Mouse (Mus musculus) CH12.LX (cell line): Measurements from ENCODE around the gene Fam117a. TPM values are rescaled to one million over a fixed set of nuclear protein-coding genes. Genes with fewer than 3 reads are reported as not detected.

ENCODE experiments used
- DNase-seq: peaks from one replicate; pipeline ENCODE4 v3.0.0-alpha.2; 2013; ENCODE audit errors: extremely low read depth
- H3K27ac ChIP-seq: 2 replicates; pipeline ENCODE4 v1.5.1; 2012; ENCODE audit warnings: low read depth, mild to moderate bottlenecking, control low read depth, moderate library complexity; ENCODE audit not compliant: insufficient read depth
- H3K27me3 ChIP-seq: replicated peaks from 2 replicates; pipeline ENCODE3; 2012; ENCODE audit warnings: inconsistent platforms
- H3K36me3 ChIP-seq, 2 experiments: replicated peaks in 1 of 2; 2 replicates each; pipeline versions ENCODE3 to v1.6.1; 2012; ENCODE audit warnings: inconsistent platforms in 1 of 2, low read length in 1 of 2, mild to moderate bottlenecking in 1 of 2, mixed read lengths in 1 of 2, moderate library complexity in 1 of 2; ENCODE audit not compliant: control insufficient read depth in 1 of 2, insufficient read depth in 1 of 2
- H3K4me1 ChIP-seq, 2 experiments: 2 replicates each; pipeline ENCODE4 v1.6.1; 2012; ENCODE audit warnings: inconsistent platforms in 1 of 2, moderate library complexity in 1 of 2; ENCODE audit not compliant: insufficient read depth in 2 of 2, control insufficient read depth in 1 of 2
- H3K4me2 ChIP-seq: 2 replicates; pipeline ENCODE4 v1.6.1; 2012; ENCODE audit warnings: low read depth, mild to moderate bottlenecking, control low read depth; ENCODE audit not compliant: poor library complexity, insufficient read depth, severe bottlenecking
- H3K4me3 ChIP-seq, 3 experiments: fragments of 150-350 bp in 1 of 3; sonication (generic) in 1 of 3; replicated peaks in 1 of 3; 2 replicates each; pipeline versions ENCODE3 to v1.5.1; 2011 to 2012; ENCODE audit warnings: low read depth in 2 of 3, low read length in 2 of 3, mild to moderate bottlenecking in 2 of 3, moderate library complexity in 2 of 3, control low read depth in 1 of 3, improper control_type of control experiment in 1 of 3, inconsistent platforms in 1 of 3, mixed read lengths in 1 of 3; ENCODE audit not compliant: poor library complexity in 1 of 3
- H3K79me2 ChIP-seq: replicated peaks from 2 replicates; pipeline ENCODE4 v1.6.1; 2012; ENCODE audit warnings: mild to moderate bottlenecking, moderate library complexity; ENCODE audit not compliant: control insufficient read depth, poor library complexity, insufficient read depth, severe bottlenecking; ENCODE audit errors: extremely low read depth
- H3K9ac ChIP-seq: 2 replicates; pipeline ENCODE4 v1.6.1; 2012; ENCODE audit warnings: low read depth, mild to moderate bottlenecking, control low read depth, moderate library complexity; ENCODE audit not compliant: insufficient read depth
- H3K9me3 ChIP-seq: replicated peaks from 2 replicates; pipeline ENCODE3; 2012; ENCODE audit warnings: low read length, inconsistent platforms, mixed read lengths
- BHLHE40 ChIP-seq: IDR thresholded peaks from 2 replicates; pipeline ENCODE4 v1.6.1; 2011; ENCODE audit warnings: mild to moderate bottlenecking, low read depth, low read length, improper control_type of control experiment
- CHD2 ChIP-seq: IDR thresholded peaks from 2 replicates; pipeline ENCODE4 v1.6.1; 2011; ENCODE audit warnings: low read length, improper control_type of control experiment
- JUN ChIP-seq: IDR thresholded peaks from 2 replicates; pipeline ENCODE4 v1.6.1; 2011; ENCODE audit warnings: low read depth, mild to moderate bottlenecking, low read length, improper control_type of control experiment, moderate library complexity; ENCODE audit not compliant: insufficient read depth
- KAT2A ChIP-seq: IDR thresholded peaks from 2 replicates; pipeline ENCODE4 v1.6.1; 2012; ENCODE audit warnings: low read length, improper control_type of control experiment, inconsistent platforms; ENCODE audit not compliant: insufficient replicate concordance
- MAX ChIP-seq: IDR thresholded peaks from 2 replicates; pipeline ENCODE4 v1.6.1; 2011; ENCODE audit warnings: low read length, improper control_type of control experiment
- MEF2A ChIP-seq: IDR thresholded peaks from 2 replicates; pipeline ENCODE4 v1.6.1; 2014; ENCODE audit warnings: low read depth, mild to moderate bottlenecking, inconsistent platforms, low read length, improper control_type of control experiment, borderline replicate concordance
- MXI1 ChIP-seq: IDR thresholded peaks from 2 replicates; pipeline ENCODE4 v1.6.1; 2011; ENCODE audit warnings: mild to moderate bottlenecking, low read depth, low read length, improper control_type of control experiment
- MYC ChIP-seq: IDR thresholded peaks from 2 replicates; pipeline ENCODE4 v1.6.1; 2011; ENCODE audit warnings: low read depth, mild to moderate bottlenecking, improper control_type of control experiment, low read length
- SMC3 ChIP-seq: IDR thresholded peaks from 2 replicates; pipeline ENCODE4 v1.6.1; 2011; ENCODE audit warnings: low read depth, low read length, improper control_type of control experiment
- UBTF ChIP-seq: IDR thresholded peaks from 2 replicates; pipeline ENCODE4 v1.6.1; 2012; ENCODE audit warnings: low read depth, mild to moderate bottlenecking, inconsistent platforms, low read length, improper control_type of control experiment, moderate library complexity
- USF1 ChIP-seq: IDR thresholded peaks from 2 replicates; pipeline ENCODE4 v1.6.1; 2014; ENCODE audit warnings: low read depth, mild to moderate bottlenecking, inconsistent platforms, low read length, improper control_type of control experiment
- ZKSCAN1 ChIP-seq: IDR thresholded peaks from 2 replicates; pipeline ENCODE4 v1.6.1; 2012; ENCODE audit warnings: low read depth, inconsistent platforms, low read length, improper control_type of control experiment, borderline replicate concordance
- dilution Hi-C: fragments of 300-500 bp; cut with MboI; formaldehyde crosslinking; loops from 2 replicates; pipeline ENCODE4 v1.14.3; 2020; ENCODE audit warnings: low sequenced_read_pairs; ENCODE audit not compliant: extremely low pct_unique_long_range_greater_than_20kb, extremely low pct_ligation_motif_present
- in situ Hi-C: fragments of 300-500 bp; cut with MboI; formaldehyde crosslinking; loops from 3 replicates; pipeline ENCODE4 v1.14.3; 2019; ENCODE audit warnings: low sequenced_read_pairs, low pct_ligation_motif_present, low pct_unique_long_range_greater_than_20kb, mixed read lengths
- polyA plus RNA-seq: library from polyadenylated mRNA; unstranded; fragments of >175 nt; gene quantifications from 2 replicates; pipeline ENCODE4 v1.2.1, GENCODE M21; 2012; ENCODE audit warnings: low read depth; ENCODE audit not compliant: insufficient read length
- total RNA-seq, 2 experiments: library from RNA; depleted of rRNA; stranded (reverse); fragments of 300-350 nt in 1 of 2; fragments of >200 nt in 1 of 2; gene quantifications; 2 replicates each; pipeline ENCODE4 v1.2.3; 2012 to 2014

The Fam117a gene
- total and polyA plus RNA-seq, 3 experiments = 0.54 to 2.2 (median 0.91) TPM

DNA sequence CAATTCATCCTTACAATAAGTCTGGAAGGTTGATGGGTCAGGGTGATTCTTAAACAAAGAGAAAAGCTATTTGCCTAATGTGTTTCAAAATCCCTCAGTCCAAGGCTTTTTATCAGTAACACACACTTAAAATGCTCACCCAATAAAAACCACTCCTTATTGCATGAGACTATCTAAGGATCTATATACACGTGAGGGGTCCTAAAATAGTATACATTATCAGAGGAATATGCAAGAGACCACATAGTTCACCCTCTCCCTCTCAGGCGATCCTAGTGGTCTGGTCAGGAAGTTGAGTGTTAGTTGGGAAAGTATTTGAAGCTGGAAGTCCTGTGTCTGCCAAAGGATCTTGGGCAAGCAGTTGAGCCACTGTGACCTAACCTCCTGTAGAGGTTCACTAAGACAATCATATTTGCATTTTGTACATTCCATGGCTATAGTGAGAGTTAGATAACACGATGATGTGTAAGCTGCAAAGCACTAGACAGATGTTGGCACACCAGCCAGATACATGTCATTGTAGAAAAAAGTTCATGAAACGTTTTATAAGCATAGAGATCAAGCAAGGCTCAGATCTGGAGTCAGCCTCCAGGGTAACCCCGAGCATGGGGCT is 2.3 kb upstream of the Fam117a start:
- TF ChIP-seq JUN (no peak), USF1 (no peak), UBTF (no peak), MEF2A (no peak), CHD2 (no peak)
- Histone ChIP-seq H3K79me2 (no peaks in the 10 kb centered on the region), H3K4me3 (no peak overlapping the region), H3K36me3 (no peaks in the 10 kb centered on the region), H3K27me3 (peaks cover 79% of the 10 kb centered on the region), H3K27ac (no peak overlapping the region), H3K9ac (no peak overlapping the region), H3K4me2 (no peak overlapping the region), H3K9me3 (no peaks in the 10 kb centered on the region), H3K4me1 (peaks cover 4 to 15% of the 10 kb centered on the region in 2 experiments; a peak in 2 of 4 replicates)
- in situ Hi-C loops (no loop called here), dilution Hi-C loops (no loop called here)
- DNase-seq = no peak

DNA sequence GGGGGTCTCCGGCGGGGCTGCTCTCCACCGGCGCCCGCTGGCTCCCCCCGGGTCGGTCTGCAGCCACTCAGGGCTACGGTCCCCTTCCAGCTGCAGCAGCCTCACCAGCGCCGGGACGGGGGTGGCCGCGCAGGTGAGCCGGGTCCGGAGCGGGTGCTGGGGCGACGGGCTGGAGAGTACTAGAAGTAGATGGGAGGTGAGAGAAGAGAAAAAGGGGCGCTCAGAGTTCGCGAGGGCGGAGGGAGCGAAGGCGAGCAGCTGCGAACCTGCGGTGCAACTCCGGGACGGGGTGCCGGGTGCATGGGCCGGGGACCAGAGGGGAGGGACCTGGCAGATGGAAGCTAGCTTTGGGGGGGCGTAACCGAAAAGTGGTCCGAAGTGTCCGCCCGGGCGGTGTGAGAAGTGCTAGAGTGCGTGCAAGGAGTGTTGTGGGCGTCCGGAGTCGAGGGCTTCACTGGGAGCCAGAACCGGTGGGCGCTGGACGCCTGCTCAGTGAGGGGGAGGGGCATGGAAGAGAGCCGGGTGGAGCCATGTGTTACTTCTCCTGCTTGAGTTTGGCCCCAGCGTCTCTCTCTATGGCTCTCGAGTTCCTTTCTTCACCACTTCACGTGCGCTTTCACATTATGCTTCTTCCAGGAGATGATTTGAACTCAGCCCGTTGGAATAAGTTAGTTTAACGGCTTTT is 453 bp downstream of the Fam117a start:
- TF ChIP-seq BHLHE40 = peak; percentile 42; the same call in 1 of the 2 replicates
- no peak for TF ChIP-seq SMC3
- TF ChIP-seq MXI1 = peak; percentile 72; the same call in 1 of the 2 replicates
- TF ChIP-seq ZKSCAN1 = no peak
- TF ChIP-seq KAT2A = 0 out of 2 replicates have a peak, but pooled peaks have one; percentile 15
- 0 out of 2 replicates have a peak, but pooled peaks have one; percentile 41 for TF ChIP-seq MYC
- TF ChIP-seq CHD2 = peak; percentile 54; the same call in 1 of the 2 replicates
- TF ChIP-seq MAX = peak; percentile 60
- Histone ChIP-seq H3K9me3 (no peaks in the 10 kb centered on the region), H3K9ac (peak overlapping the region; percentile 41), H3K4me3 (peak overlapping the region; percentile 40 to 66 (median 44)), H3K4me2 (peak overlapping the region; percentile 91), H3K79me2 (no peaks in the 10 kb centered on the region), H3K4me1 (peaks cover 7 to 33% of the 10 kb centered on the region in 2 experiments; a peak in 3 of 4 replicates), H3K36me3 (no peaks in the 10 kb centered on the region), H3K27ac (no peak overlapping the region), H3K27me3 (peaks cover 73% of the 10 kb centered on the region)
- DNase-seq = no peak
- in situ Hi-C loops (no loop called here), dilution Hi-C loops (no loop called here)
